18 mouse cellular contexts compared by ENCODE assay signal in genomic region chr10:67183086-67183485, GRCm38 (mm10).
DNase-seq lines count a peak whose midpoint lies in the region; ATAC-seq and TF ChIP-seq lines count a peak whose summit lies in the region.
"Had no signal": no experiment of that assay in that cellular context is flagged by ENCODE, and none has a peak within 500 bp of the region (broad histone marks: within the 10 kb centered on the region; RNA-seq: fewer than 3 reads in every experiment).

No protein-coding gene starts in this region.

- no peaks in the 10 kb centered on the region for H3K9me3 ChIP-seq in heart, embryonic 11.5 days (replicated peaks; ENCODE audit: control insufficient read depth, low read length)
- no peaks in the 10 kb centered on the region for H3K9me3 ChIP-seq in kidney, embryonic 16.5 days (ENCODE audit: low read length)
- H3K9me3 ChIP-seq in embryonic facial prominence, embryonic 15.5 days (replicated peaks): no peaks in the 10 kb centered on the region
- H3K9me3 ChIP-seq: intestine, embryonic 15.5 days; limb, embryonic 13.5 days; midbrain, embryonic 10.5 days had no signal

- H3K27me3 ChIP-seq in heart, embryonic 11.5 days (ENCODE audit: control insufficient read depth, insufficient read depth, low read length): no peaks in the 10 kb centered on the region
- H3K27me3 ChIP-seq in kidney, embryonic 16.5 days (ENCODE audit: insufficient read depth, low read length): no peaks in the 10 kb centered on the region
- no peaks in the 10 kb centered on the region for H3K27me3 ChIP-seq in embryonic facial prominence, embryonic 15.5 days
- no peaks in the 10 kb centered on the region for H3K27me3 ChIP-seq in thymus, adult 2 months (ENCODE audit: control insufficient read depth, insufficient read depth, low read length)
- H3K27me3 ChIP-seq: intestine, embryonic 15.5 days; limb, embryonic 13.5 days had no signal

- no peak overlapping the region for H3K4me3 ChIP-seq in heart, embryonic 11.5 days (ENCODE audit: low read depth, low read length)
- no peak overlapping the region for H3K4me3 ChIP-seq in kidney, embryonic 16.5 days (ENCODE audit: low read length)
- no peak overlapping the region for H3K4me3 ChIP-seq in embryonic facial prominence, embryonic 15.5 days (replicated peaks)
- H3K4me3 ChIP-seq in thymus, adult 2 months (ENCODE audit: control insufficient read depth, insufficient read depth, low read length): no peak overlapping the region
- H3K4me3 ChIP-seq: intestine, embryonic 15.5 days; limb, embryonic 13.5 days; midbrain, embryonic 10.5 days; myocyte had no signal

- no peak overlapping the region for H3K4me2 ChIP-seq in heart, embryonic 11.5 days
- no peak overlapping the region for H3K4me2 ChIP-seq in kidney, embryonic 16.5 days (replicated peaks; ENCODE audit: low read depth, low read length)
- H3K4me2 ChIP-seq in embryonic facial prominence, embryonic 15.5 days (replicated peaks): no peak overlapping the region
- H3K4me2 ChIP-seq: intestine, embryonic 15.5 days; limb, embryonic 13.5 days had no signal

- H3K36me3 ChIP-seq in heart, embryonic 11.5 days (ENCODE audit: control insufficient read depth, insufficient read depth, low read length): no peaks in the 10 kb centered on the region
- no peaks in the 10 kb centered on the region for H3K36me3 ChIP-seq in kidney, embryonic 16.5 days (ENCODE audit: insufficient read depth, low read length)
- H3K36me3 ChIP-seq in embryonic facial prominence, embryonic 15.5 days: no peaks in the 10 kb centered on the region
- no peaks in the 10 kb centered on the region for H3K36me3 ChIP-seq in thymus, adult 2 months (ENCODE audit: control insufficient read depth, insufficient read depth, low read length)
- H3K36me3 ChIP-seq: intestine, embryonic 15.5 days; limb, embryonic 13.5 days; midbrain, embryonic 10.5 days had no signal

- peak overlapping the region; percentile 1; the same call in 1 of the 2 replicates for H3K27ac ChIP-seq in heart, embryonic 11.5 days (ENCODE audit: low read depth, low read length)
- H3K27ac ChIP-seq in kidney, embryonic 16.5 days (ENCODE audit: low read length): 0 out of 2 replicates have a peak overlapping the region, but pooled peaks have one; percentile 44
- peak overlapping the region; percentile 22; the same call in 1 of the 2 replicates for H3K27ac ChIP-seq in embryonic facial prominence, embryonic 15.5 days (replicated peaks)
- H3K27ac ChIP-seq in thymus, adult 2 months (ENCODE audit: control insufficient read depth, insufficient read depth, low read length): no peak overlapping the region
- H3K27ac ChIP-seq: intestine, embryonic 15.5 days; kidney, postnatal 0 days; limb, embryonic 13.5 days; midbrain, embryonic 10.5 days had no signal

- H3K4me1 ChIP-seq in heart, embryonic 11.5 days (ENCODE audit: control insufficient read depth, insufficient read depth, low read length): 0 out of 2 replicates have a peak, but pooled peaks cover 2% of the 10 kb centered on the region
- peaks cover 23% of the 10 kb centered on the region for H3K4me1 ChIP-seq in kidney, embryonic 16.5 days (ENCODE audit: insufficient read depth, low read length)
- peaks cover 8% of the 10 kb centered on the region for H3K4me1 ChIP-seq in embryonic facial prominence, embryonic 15.5 days
- H3K4me1 ChIP-seq in thymus, adult 2 months (replicated peaks; ENCODE audit: control insufficient read depth, insufficient read depth, low read length): peaks cover 2% of the 10 kb centered on the region

- 61% methylated on average over 1 of the region's 1 CpGs for WGBS in heart, embryonic 11.5 days (ENCODE audit: insufficient replicate concordance)
- WGBS in kidney, embryonic 16.5 days: 52% methylated on average over 1 of the region's 1 CpGs
- 51% methylated on average over 1 of the region's 1 CpGs for WGBS in embryonic facial prominence, embryonic 15.5 days
- 3% methylated on average over 1 of the region's 1 CpGs for WGBS in thymus, adult 2 months

- no peak for DNase-seq in heart, adult 9 months (ENCODE audit: low spot score in 2 of 2)
- no peak for DNase-seq in kidney, postnatal 25 days
- no peak for DNase-seq in spleen, adult 18-20 months
- DNase-seq in thymus, adult 2 months: no peak
- DNase-seq: adrenal gland, postnatal 10 days; cerebellum, adult 9-10 months; gastrocnemius, postnatal 36 days; lung, postnatal 10 days; thymus, adult 18-20 months had no signal

- no peak overlapping the region for H3K9ac ChIP-seq in heart, embryonic 11.5 days (ENCODE audit: low read depth, low read length)
- no peak overlapping the region for H3K9ac ChIP-seq in kidney, embryonic 16.5 days (replicated peaks; ENCODE audit: low read length)
- no peak overlapping the region for H3K9ac ChIP-seq in embryonic facial prominence, embryonic 15.5 days
- H3K9ac ChIP-seq: intestine, embryonic 15.5 days; limb, embryonic 13.5 days had no signal

- TF ChIP-seq CTCF in thymus, adult 2 months (IDR thresholded peaks at IDR 0.05; ENCODE audit: borderline replicate concordance, control insufficient read depth, extremely low read depth, insufficient read depth, low read length, poor library complexity): no peak

- ATAC-seq in heart, embryonic 11.5 days (replicated peaks; ENCODE audit: insufficient number of reproducible peaks, low FRiP score, low TSS enrichment): no peak
- no peak for ATAC-seq in kidney, embryonic 16.5 days (ENCODE audit: low FRiP score, low TSS enrichment)
- no peak for ATAC-seq in embryonic facial prominence, embryonic 15.5 days (ENCODE audit: insufficient number of reproducible peaks, low FRiP score, low TSS enrichment, low read depth)
- peak; percentile 67 for ATAC-seq in megakaryocyte progenitor cell, adult 5-6 weeks (replicated peaks; ENCODE audit: poor library complexity)
- ATAC-seq: intestine, embryonic 15.5 days had no signal

- no peak for TF ChIP-seq POLR2A in thymus, adult 2 months (IDR thresholded peaks at IDR 0.05; ENCODE audit: control insufficient read depth, extremely low read depth, insufficient read depth, low read length, poor library complexity)
